Mouse (Mus musculus) B cell, adult (primary cell): ENCODE data around the gene Mmp27. TPM values are rescaled to one million over a fixed set of nuclear protein-coding genes. Genes with fewer than 3 reads are reported as not detected.

ENCODE experiments used
- total RNA-seq: library from RNA; stranded (reverse); gene quantifications from 4 replicates; pipeline ENCODE4 v1.2.4, GENCODE M21; 2023; ENCODE audit not compliant: inconsistent age

The Mmp27 gene
- not detected in 4 replicates for total RNA-seq

DNA sequence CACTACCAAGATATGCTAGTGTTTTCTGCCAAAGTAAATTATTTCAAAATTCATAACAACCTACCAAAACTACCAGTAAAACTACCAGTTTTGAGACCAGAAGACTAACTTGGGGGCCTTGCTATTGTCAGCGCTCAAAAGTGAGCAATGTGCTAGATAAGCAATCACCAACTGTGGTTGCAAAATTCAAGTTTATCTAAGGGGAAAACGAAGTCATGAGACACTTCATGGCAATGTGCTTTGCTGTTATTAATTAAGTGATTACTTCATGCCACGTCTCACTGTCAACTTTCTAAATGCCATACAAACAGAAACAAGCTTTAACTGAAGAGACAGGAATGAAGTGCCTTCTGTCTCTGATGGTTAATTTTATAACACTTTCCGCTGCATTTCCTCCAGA lies at the start of gene Mmp27:
TSS of gene Mmp27 (plus strand) at position 235 of the 400 bp plus-strand sequence.

DNA sequence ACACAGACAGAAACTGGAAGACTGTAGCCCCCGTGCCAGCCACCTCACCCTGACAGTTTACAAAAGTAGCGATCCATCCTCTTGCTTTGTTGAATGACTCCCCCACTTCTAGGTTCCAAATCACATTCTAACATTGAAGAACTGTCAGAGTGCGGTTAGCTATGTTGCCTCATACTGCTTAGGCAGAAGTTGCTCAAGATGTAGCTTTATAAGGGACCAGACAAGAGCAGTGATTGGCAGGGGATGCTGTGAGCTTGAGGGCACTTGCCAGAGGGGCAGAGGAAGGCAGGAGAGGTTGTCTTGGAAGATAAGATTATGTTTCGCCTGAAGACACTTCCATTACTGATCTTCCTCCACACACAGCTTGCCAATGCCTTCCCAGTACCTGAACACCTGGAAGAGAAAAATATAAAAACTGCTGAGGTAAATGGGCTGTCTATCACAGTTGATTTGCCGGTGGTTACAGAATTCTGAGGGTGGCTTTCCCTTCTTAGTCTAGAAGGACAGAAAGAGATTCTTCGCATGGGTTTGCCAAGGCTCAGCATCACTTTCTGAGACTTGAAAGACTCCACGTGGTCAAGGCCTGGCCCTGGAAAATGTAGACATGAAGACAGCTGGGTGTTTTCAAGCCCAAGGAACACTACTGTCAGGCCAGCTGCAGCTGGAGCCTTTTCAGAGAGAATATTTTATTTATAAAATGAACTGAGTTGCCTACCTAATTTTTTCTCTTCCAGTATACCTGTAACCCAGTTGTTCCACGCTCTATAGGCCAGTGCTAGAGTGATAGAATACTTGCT lies 12.8 kb upstream of the Mmp27 start, which contains the start of gene Mmp8:
TSS of gene Mmp8 (plus strand) at position 236 of the 797 bp plus-strand sequence.

DNA sequence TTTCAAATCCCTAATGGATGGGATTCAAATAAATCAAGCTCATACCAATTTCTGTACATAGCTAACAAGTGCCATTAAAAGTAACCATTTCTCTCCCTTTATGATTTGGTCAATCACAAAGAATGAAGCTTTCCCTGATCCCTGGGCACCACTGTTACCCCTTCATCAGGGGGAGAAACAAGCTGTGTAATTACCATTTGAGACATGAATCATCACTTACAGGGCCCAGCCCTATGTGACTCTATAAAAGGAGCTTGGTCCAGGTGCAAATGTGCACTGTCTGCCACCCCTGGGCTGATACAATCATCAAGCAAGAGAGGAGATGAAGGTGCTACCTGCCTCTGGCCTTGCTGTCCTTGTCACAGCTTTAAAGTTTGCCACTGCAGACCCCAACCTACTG lies 56.7 kb downstream of the Mmp27 start, which contains the start of gene Mmp20:
TSS of gene Mmp20 (plus strand) at position 301 of the 400 bp plus-strand sequence.

Other genes starting within 250 kb of the Mmp27 start
- gene Mmp12, start 227.0 kb upstream of the Mmp27 start, total RNA-seq = 1.4 TPM in 1 of 4 replicates, not detected in the others
- not detected in 4 replicates for gene Mmp1b, start 183.3 kb upstream of the Mmp27 start, total RNA-seq
- not detected in 4 replicates for gene Mmp3, start 125.6 kb upstream of the Mmp27 start, total RNA-seq
- gene Mmp10, start 69.0 kb upstream of the Mmp27 start, total RNA-seq = not detected in 4 replicates
- gene Mmp8, start 12.9 kb upstream of the Mmp27 start, total RNA-seq = 0.19 to 0.35 TPM (median 0.21 TPM) in 3 of 4 replicates, not detected in the other
- gene Mmp20, start 56.8 kb downstream of the Mmp27 start, total RNA-seq = not detected in 4 replicates
- not detected in 4 replicates for gene Mmp7, start 120.7 kb downstream of the Mmp27 start, total RNA-seq
- gene Tmem123, start 192.6 kb downstream of the Mmp27 start, total RNA-seq = 257 to 287 TPM (median 275 TPM) in 4 replicates